Mouse (Mus musculus): ENCODE results near the gene Ush1c. TPM values are rescaled to one million over a fixed set of nuclear protein-coding genes. Genes with fewer than 3 reads are reported as not detected.
"Not testable (repeated sequence)": the region's sequence is repeated elsewhere in the genome, so short reads cannot be mapped to it uniquely, and the experiment has no call there.

Ush1c gene
- polyA plus RNA-seq, 1 experiment from 2014 or later = 0.03 TPM

DNA sequence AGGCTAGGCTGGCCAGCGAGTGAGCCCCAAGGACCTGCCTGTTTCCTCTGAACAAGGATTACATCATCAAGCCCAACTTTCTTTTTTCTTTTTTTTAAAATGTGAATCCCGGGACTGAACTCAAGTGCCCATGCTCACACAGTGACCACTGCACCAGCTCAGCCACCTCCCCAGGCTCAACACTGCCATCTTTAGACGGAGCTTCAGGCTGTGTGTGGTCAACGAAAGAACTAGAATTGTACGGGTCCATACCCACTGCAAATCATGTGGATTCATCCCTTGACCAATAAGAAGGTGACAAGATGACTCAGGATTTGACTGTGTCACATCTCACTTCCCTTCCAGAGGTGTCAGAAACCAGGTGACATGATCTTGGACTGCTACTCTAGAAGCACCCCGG, 33.5 kb downstream of the Ush1c start:
- WGBS (ENCODE audit: insufficient replicate concordance) = 48% methylated on average over 6 of the region's 6 CpGs

GRCm38 (mm10) chr7:46204046-46204471, 34.2 kb downstream of the Ush1c start:
- ATAC-seq (ENCODE audit: insufficient read depth) = no peak
- Histone ChIP-seq H3K4me2 (no peak overlapping the region), H3K36me3 (replicated peaks) (no peaks in the 10 kb centered on the region), H3K27ac (replicated peaks) (no peak overlapping the region), H3K9ac (no peak overlapping the region), H3K27me3 (no peaks in the 10 kb centered on the region), H3K9me3 (replicated peaks) (no peaks in the 10 kb centered on the region), H3K4me1 (replicated peaks) (no peaks in the 10 kb centered on the region), H3K4me3 (replicated peaks) (no peak overlapping the region)
- 35% methylated on average over 11 of the region's 11 CpGs for WGBS (ENCODE audit: insufficient replicate concordance)

More for the DNA sequence above, 33.5 kb downstream of the Ush1c start:
- no peak for ATAC-seq (ENCODE audit: insufficient read depth)
- Histone ChIP-seq H3K9ac (no peak overlapping the region), H3K27ac (replicated peaks) (no peak overlapping the region), H3K27me3 (no peaks in the 10 kb centered on the region), H3K36me3 (replicated peaks) (no peaks in the 10 kb centered on the region), H3K4me1 (replicated peaks) (no peaks in the 10 kb centered on the region), H3K4me3 (replicated peaks) (no peak overlapping the region), H3K4me2 (no peak overlapping the region), H3K9me3 (replicated peaks) (no peaks in the 10 kb centered on the region)

GRCm38 (mm10) chr7:46201649-46202048, 36.7 kb downstream of the Ush1c start:
- no peak overlapping the region for H3K9ac ChIP-seq
- WGBS (ENCODE audit: insufficient replicate concordance) = 28% methylated on average over 14 of the region's 14 CpGs
- no peak for ATAC-seq (ENCODE audit: insufficient read depth)
- no peaks in the 10 kb centered on the region for H3K9me3 ChIP-seq (replicated peaks)
- H3K4me1 ChIP-seq (replicated peaks) = no peaks in the 10 kb centered on the region
- H3K4me3 ChIP-seq (replicated peaks) = no peak overlapping the region
- H3K4me2 ChIP-seq = no peak overlapping the region
- H3K27me3 ChIP-seq = no peaks in the 10 kb centered on the region
- H3K27ac ChIP-seq (replicated peaks) = no peak overlapping the region
- no peaks in the 10 kb centered on the region for H3K36me3 ChIP-seq (replicated peaks)

DNA sequence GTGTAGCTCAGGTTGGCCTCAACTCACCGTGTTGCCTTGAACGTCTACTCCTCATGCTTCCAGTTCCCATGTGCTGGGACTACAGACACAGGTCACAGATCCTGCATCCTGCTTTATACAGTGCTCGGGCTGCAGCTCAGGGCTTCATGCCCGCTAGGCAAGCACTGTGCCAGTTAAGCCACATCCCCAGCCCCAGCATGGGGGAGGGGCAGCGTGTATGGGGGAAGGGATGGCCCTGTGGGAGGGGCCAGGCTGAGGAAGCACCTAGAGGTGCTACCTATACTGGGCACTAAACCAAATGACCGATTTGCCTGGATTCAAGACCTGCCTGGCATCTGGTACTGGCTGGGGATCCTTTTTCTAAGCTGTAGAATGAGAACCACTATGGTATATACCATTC, 38.3 kb downstream of the Ush1c start:
- Histone ChIP-seq H3K9ac (no peak overlapping the region), H3K27ac (replicated peaks) (no peak overlapping the region), H3K27me3 (no peaks in the 10 kb centered on the region), H3K4me3 (replicated peaks) (no peak overlapping the region), H3K36me3 (replicated peaks) (no peaks in the 10 kb centered on the region), H3K9me3 (replicated peaks) (no peaks in the 10 kb centered on the region), H3K4me2 (no peak overlapping the region), H3K4me1 (replicated peaks) (no peaks in the 10 kb centered on the region)
- WGBS (ENCODE audit: insufficient replicate concordance) = 40% methylated on average over 6 of the region's 6 CpGs
- no peak for ATAC-seq (ENCODE audit: insufficient read depth)

GRCm38 (mm10) chr7:46195356-46195755, 42.9 kb downstream of the Ush1c start:
- 66% methylated on average over 5 of the region's 5 CpGs for WGBS (ENCODE audit: insufficient replicate concordance)
- no peaks in the 10 kb centered on the region for H3K9me3 ChIP-seq (replicated peaks)
- H3K27me3 ChIP-seq = no peaks in the 10 kb centered on the region
- H3K4me2 ChIP-seq = no peak overlapping the region
- ATAC-seq (ENCODE audit: insufficient read depth) = no peak
- H3K27ac ChIP-seq (replicated peaks) = no peak overlapping the region
- H3K9ac ChIP-seq = no peak overlapping the region
- H3K4me3 ChIP-seq (replicated peaks) = no peak overlapping the region
- H3K4me1 ChIP-seq (replicated peaks) = no peaks in the 10 kb centered on the region
- no peaks in the 10 kb centered on the region for H3K36me3 ChIP-seq (replicated peaks)

DNA sequence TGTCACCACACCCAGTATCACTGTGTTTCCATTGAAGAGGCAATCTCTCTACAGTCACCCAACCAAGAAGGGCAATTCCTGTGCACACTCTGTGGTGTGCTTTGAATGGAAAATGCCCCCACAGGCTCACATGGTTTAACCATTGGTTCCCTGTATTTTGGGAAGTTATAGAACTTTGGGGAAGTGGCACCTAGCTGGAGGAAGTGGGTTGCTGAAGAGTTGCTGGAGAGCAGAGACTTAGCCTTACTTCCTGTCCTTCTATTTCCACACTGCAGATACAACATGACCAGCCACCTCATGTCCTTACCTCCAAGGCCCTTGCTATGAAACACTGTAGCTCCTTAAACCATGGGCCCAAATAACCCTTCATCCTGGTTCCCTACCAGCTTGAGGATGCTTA, 54.1 kb downstream of the Ush1c start:
- H3K27ac ChIP-seq (replicated peaks) = no peak overlapping the region
- H3K4me1 ChIP-seq (replicated peaks) = no peaks in the 10 kb centered on the region
- peaks cover 32% of the 10 kb centered on the region for H3K27me3 ChIP-seq
- no peak overlapping the region for H3K9ac ChIP-seq
- H3K4me3 ChIP-seq (replicated peaks) = no peak overlapping the region
- no peaks in the 10 kb centered on the region for H3K9me3 ChIP-seq (replicated peaks)
- ATAC-seq (ENCODE audit: insufficient read depth) = no peak
- no peaks in the 10 kb centered on the region for H3K36me3 ChIP-seq (replicated peaks)
- no peak overlapping the region for H3K4me2 ChIP-seq

- H3K27ac ChIP-seq (replicated peaks) = no peak overlapping the region
- no peaks in the 10 kb centered on the region for H3K36me3 ChIP-seq (replicated peaks)
- peaks cover 58% of the 10 kb centered on the region for H3K27me3 ChIP-seq
- no peak overlapping the region for H3K9ac ChIP-seq
- ATAC-seq (ENCODE audit: insufficient read depth) = no peak
- no peaks in the 10 kb centered on the region for H3K4me1 ChIP-seq (replicated peaks)
- WGBS (ENCODE audit: insufficient replicate concordance) = 3% methylated on average over 3 of the region's 3 CpGs
- no peaks in the 10 kb centered on the region for H3K9me3 ChIP-seq (replicated peaks)
- H3K4me3 ChIP-seq (replicated peaks) = no peak overlapping the region
- H3K4me2 ChIP-seq = no peak overlapping the region
Measured at GRCm38 (mm10) chr7:46181590-46181989, 56.7 kb downstream of the Ush1c start.

- Histone ChIP-seq H3K4me1 (replicated peaks) (no peaks in the 10 kb centered on the region), H3K9me3 (replicated peaks) (no peaks in the 10 kb centered on the region), H3K9ac (no peak within 1 kb of the TSS), H3K4me3 (replicated peaks) (0 out of 2 replicates have a peak within 1 kb of the TSS, but pooled peaks have one; percentile 2), H3K4me2 (peak within 1 kb of the TSS; percentile 43), H3K27ac (replicated peaks) (no peak within 1 kb of the TSS), H3K27me3 (peaks cover 59% of the 10 kb centered on the region), H3K36me3 (replicated peaks) (no peaks in the 10 kb centered on the region)
- 1% methylated on average over 75 of the region's 75 CpGs for WGBS (ENCODE audit: insufficient replicate concordance)
- no peak for ATAC-seq (ENCODE audit: insufficient read depth)
Measured at GRCm38 (mm10) chr7:46179431-46180275, 58.6 kb downstream of the Ush1c start, which contains the start of gene Abcc8. Gene Abcc8 (minus strand): TSS chr7:46180033.

- ATAC-seq (ENCODE audit: insufficient read depth); H3K36me3 ChIP-seq (replicated peaks); H3K27me3 ChIP-seq; H3K4me3 ChIP-seq (replicated peaks); H3K9ac ChIP-seq; H3K4me2 ChIP-seq; H3K27ac ChIP-seq (replicated peaks); H3K4me1 ChIP-seq (replicated peaks); H3K9me3 ChIP-seq (replicated peaks): not testable (repeated sequence)
- WGBS (ENCODE audit: insufficient replicate concordance) = 55% methylated on average over 1 of the region's 1 CpGs
Measured at GRCm38 (mm10) chr7:46168980-46169379, 69.3 kb downstream of the Ush1c start.

GRCm38 (mm10) chr7:46168402-46168801, 69.9 kb downstream of the Ush1c start:
- Histone ChIP-seq H3K9ac (no peak overlapping the region), H3K9me3 (replicated peaks) (no peaks in the 10 kb centered on the region), H3K4me1 (replicated peaks) (no peaks in the 10 kb centered on the region), H3K27me3 (no peaks in the 10 kb centered on the region), H3K4me3 (replicated peaks) (no peak overlapping the region), H3K36me3 (replicated peaks) (no peaks in the 10 kb centered on the region), H3K4me2 (no peak overlapping the region), H3K27ac (replicated peaks) (no peak overlapping the region)
- ATAC-seq (ENCODE audit: insufficient read depth) = no peak
- WGBS (ENCODE audit: insufficient replicate concordance) = 65% methylated on average over 6 of the region's 6 CpGs

- WGBS (ENCODE audit: insufficient replicate concordance) = 71% methylated on average over 7 of the region's 7 CpGs
- Histone ChIP-seq H3K4me1 (replicated peaks) (no peaks in the 10 kb centered on the region), H3K4me2 (no peak overlapping the region), H3K9ac (no peak overlapping the region), H3K36me3 (replicated peaks) (no peaks in the 10 kb centered on the region), H3K27me3 (no peaks in the 10 kb centered on the region), H3K9me3 (replicated peaks) (no peaks in the 10 kb centered on the region), H3K4me3 (replicated peaks) (no peak overlapping the region), H3K27ac (replicated peaks) (no peak overlapping the region)
- no peak for ATAC-seq (ENCODE audit: insufficient read depth)
Measured at GRCm38 (mm10) chr7:46167901-46168300, 70.4 kb downstream of the Ush1c start.

DNA sequence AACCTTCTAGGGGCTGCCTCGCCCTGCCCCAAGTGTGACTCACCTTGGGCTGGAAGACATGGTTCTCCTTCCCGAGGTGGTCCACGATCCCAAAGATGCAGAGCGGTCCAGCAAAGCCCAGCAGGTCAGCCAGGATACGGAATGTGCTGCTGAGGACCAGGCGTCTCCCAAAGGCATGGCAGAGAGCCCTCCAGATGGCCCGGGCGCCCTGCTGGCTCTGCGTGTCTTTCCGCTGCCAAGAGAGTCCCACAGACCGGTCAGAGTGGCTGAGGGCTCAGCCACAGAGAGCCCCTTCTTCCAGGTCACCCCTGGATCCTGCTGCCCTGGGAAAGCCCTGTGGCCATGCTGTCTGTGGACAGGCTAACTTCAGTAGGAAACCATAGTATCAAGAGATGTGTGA, 72.4 kb downstream of the Ush1c start:
- no peaks in the 10 kb centered on the region for H3K9me3 ChIP-seq (replicated peaks)
- WGBS (ENCODE audit: insufficient replicate concordance) = 77% methylated on average over 11 of the region's 11 CpGs
- H3K27ac ChIP-seq (replicated peaks) = no peak overlapping the region
- H3K4me2 ChIP-seq = no peak overlapping the region
- no peak overlapping the region for H3K9ac ChIP-seq
- H3K4me3 ChIP-seq (replicated peaks) = no peak overlapping the region
- H3K27me3 ChIP-seq = no peaks in the 10 kb centered on the region
- H3K36me3 ChIP-seq (replicated peaks) = no peaks in the 10 kb centered on the region
- H3K4me1 ChIP-seq (replicated peaks) = no peaks in the 10 kb centered on the region
- no peak for ATAC-seq (ENCODE audit: insufficient read depth)

All from liver, embryonic 15.5 days (tissue).